Mouse (Mus musculus): Measurements from ENCODE around the gene Btbd11. TPM values are rescaled to one million over a fixed set of nuclear protein-coding genes. Genes with fewer than 3 reads are reported as not detected.

Btbd11 gene
- polyA plus RNA-seq, 1 experiment from 2014 or later, result 28.7 TPM

- 93% methylated on average over 3 of the region's 3 CpGs for WGBS
- Histone ChIP-seq H3K27me3 (ENCODE audit: control insufficient read depth, insufficient read depth, low read length) (no peaks in the 10 kb centered on the region), H3K27ac (no peak overlapping the region), H3K4me2 (replicated peaks) (no peak overlapping the region), H3K36me3 (replicated peaks; ENCODE audit: control insufficient read depth, insufficient read depth) (no peaks in the 10 kb centered on the region), H3K9ac (no peak overlapping the region), H3K9me3 (ENCODE audit: control insufficient read depth, low read length) (no peaks in the 10 kb centered on the region), H3K4me3 (replicated peaks; ENCODE audit: low read length) (no peak overlapping the region), H3K4me1 (replicated peaks; ENCODE audit: control insufficient read depth, insufficient read depth, low read length) (no peaks in the 10 kb centered on the region)
- ATAC-seq (ENCODE audit: low FRiP score) (no peak), DNase-seq (ENCODE audit: low spot score) (no peak)
These were observed 201.1 kb downstream of the Btbd11 start for GRCm38 (mm10) chr10:85587758-85588157.

GRCm38 (mm10) chr10:85590043-85590442 lies 203.4 kb downstream of the Btbd11 start:
- Histone ChIP-seq H3K9ac (no peak overlapping the region), H3K9me3 (ENCODE audit: control insufficient read depth, low read length) (no peaks in the 10 kb centered on the region), H3K4me1 (replicated peaks; ENCODE audit: control insufficient read depth, insufficient read depth, low read length) (no peaks in the 10 kb centered on the region), H3K4me3 (replicated peaks; ENCODE audit: low read length) (no peak overlapping the region), H3K27me3 (ENCODE audit: control insufficient read depth, insufficient read depth, low read length) (no peaks in the 10 kb centered on the region), H3K4me2 (replicated peaks) (no peak overlapping the region), H3K27ac (no peak overlapping the region), H3K36me3 (replicated peaks; ENCODE audit: control insufficient read depth, insufficient read depth) (no peaks in the 10 kb centered on the region)
- DNase-seq (ENCODE audit: low spot score) (no peak), ATAC-seq (ENCODE audit: low FRiP score) (no peak)
- WGBS, result 92% methylated on average over 2 of the region's 2 CpGs

GRCm38 (mm10) chr10:85591296-85591695 lies 204.7 kb downstream of the Btbd11 start:
- no peak overlapping the region for H3K4me2 ChIP-seq (replicated peaks)
- H3K4me3 ChIP-seq (replicated peaks; ENCODE audit: low read length), result no peak overlapping the region
- 86% methylated on average over 2 of the region's 2 CpGs for WGBS
- H3K36me3 ChIP-seq (replicated peaks; ENCODE audit: control insufficient read depth, insufficient read depth), result no peaks in the 10 kb centered on the region
- ATAC-seq (ENCODE audit: low FRiP score) (no peak), DNase-seq (ENCODE audit: low spot score) (no peak)
- H3K9ac ChIP-seq, result no peak overlapping the region
- no peaks in the 10 kb centered on the region for H3K27me3 ChIP-seq (ENCODE audit: control insufficient read depth, insufficient read depth, low read length)
- H3K4me1 ChIP-seq (replicated peaks; ENCODE audit: control insufficient read depth, insufficient read depth, low read length), result no peaks in the 10 kb centered on the region
- H3K27ac ChIP-seq, result no peak overlapping the region
- H3K9me3 ChIP-seq (ENCODE audit: control insufficient read depth, low read length), result no peaks in the 10 kb centered on the region

- Histone ChIP-seq H3K4me2 (replicated peaks) (no peak overlapping the region), H3K9me3 (ENCODE audit: control insufficient read depth, low read length) (no peaks in the 10 kb centered on the region), H3K4me3 (replicated peaks; ENCODE audit: low read length) (no peak overlapping the region), H3K9ac (no peak overlapping the region), H3K4me1 (replicated peaks; ENCODE audit: control insufficient read depth, insufficient read depth, low read length) (no peaks in the 10 kb centered on the region), H3K36me3 (replicated peaks; ENCODE audit: control insufficient read depth, insufficient read depth) (no peaks in the 10 kb centered on the region), H3K27me3 (ENCODE audit: control insufficient read depth, insufficient read depth, low read length) (no peaks in the 10 kb centered on the region), H3K27ac (no peak overlapping the region)
- ATAC-seq (ENCODE audit: low FRiP score) (peak; percentile 82), DNase-seq (ENCODE audit: low spot score) (peak; percentile 56)
- 38% methylated on average over 6 of the region's 6 CpGs for WGBS
These were observed 205.4 kb downstream of the Btbd11 start for GRCm38 (mm10) chr10:85591986-85592385.

GRCm38 (mm10) chr10:85596301-85596700 lies 209.7 kb downstream of the Btbd11 start:
- Histone ChIP-seq H3K4me3 (replicated peaks; ENCODE audit: low read length) (no peak overlapping the region), H3K36me3 (replicated peaks; ENCODE audit: control insufficient read depth, insufficient read depth) (no peaks in the 10 kb centered on the region), H3K4me2 (replicated peaks) (no peak overlapping the region), H3K9me3 (ENCODE audit: control insufficient read depth, low read length) (no peaks in the 10 kb centered on the region), H3K4me1 (replicated peaks; ENCODE audit: control insufficient read depth, insufficient read depth, low read length) (peaks cover 3% of the 10 kb centered on the region), H3K27me3 (ENCODE audit: control insufficient read depth, insufficient read depth, low read length) (no peaks in the 10 kb centered on the region), H3K27ac (no peak overlapping the region), H3K9ac (no peak overlapping the region)
- WGBS, result 92% methylated on average over 5 of the region's 5 CpGs
- ATAC-seq (ENCODE audit: low FRiP score), result no peak
- no peak for DNase-seq (ENCODE audit: low spot score)

GRCm38 (mm10) chr10:85598093-85598599 lies 211.5 kb downstream of the Btbd11 start:
- H3K9me3 ChIP-seq (ENCODE audit: control insufficient read depth, low read length), result no peaks in the 10 kb centered on the region
- H3K9ac ChIP-seq, result peak overlapping the region; percentile 74
- H3K27ac ChIP-seq, result peak overlapping the region; percentile 51
- H3K27me3 ChIP-seq (ENCODE audit: control insufficient read depth, insufficient read depth, low read length), result no peaks in the 10 kb centered on the region
- H3K4me1 ChIP-seq (replicated peaks; ENCODE audit: control insufficient read depth, insufficient read depth, low read length), result peaks cover 3% of the 10 kb centered on the region
- 38% methylated on average over 9 of the region's 9 CpGs for WGBS
- no peaks in the 10 kb centered on the region for H3K36me3 ChIP-seq (replicated peaks; ENCODE audit: control insufficient read depth, insufficient read depth)
- peak; percentile 78 for DNase-seq (ENCODE audit: low spot score)
- peak overlapping the region; percentile 83 for H3K4me2 ChIP-seq (replicated peaks)
- peak; percentile 61 for ATAC-seq (ENCODE audit: low FRiP score)
- H3K4me3 ChIP-seq (replicated peaks; ENCODE audit: low read length), result peak overlapping the region; percentile 51

- DNase-seq (ENCODE audit: low spot score), result peak; percentile 59
- peak overlapping the region; percentile 74 for H3K9ac ChIP-seq
- peaks cover 3% of the 10 kb centered on the region for H3K4me1 ChIP-seq (replicated peaks; ENCODE audit: control insufficient read depth, insufficient read depth, low read length)
- H3K36me3 ChIP-seq (replicated peaks; ENCODE audit: control insufficient read depth, insufficient read depth), result no peaks in the 10 kb centered on the region
- no peaks in the 10 kb centered on the region for H3K27me3 ChIP-seq (ENCODE audit: control insufficient read depth, insufficient read depth, low read length)
- no peaks in the 10 kb centered on the region for H3K9me3 ChIP-seq (ENCODE audit: control insufficient read depth, low read length)
- H3K4me2 ChIP-seq (replicated peaks), result peak overlapping the region; percentile 83
- H3K27ac ChIP-seq, result peak overlapping the region; percentile 51
- ATAC-seq (ENCODE audit: low FRiP score), result peak; percentile 83
- under 1% methylated on average over 40 of the region's 41 CpGs for WGBS
- H3K4me3 ChIP-seq (replicated peaks; ENCODE audit: low read length), result peak overlapping the region; percentile 51
These were observed 212.3 kb downstream of the Btbd11 start for GRCm38 (mm10) chr10:85598603-85599542.

- Histone ChIP-seq H3K4me1 (replicated peaks; ENCODE audit: control insufficient read depth, insufficient read depth, low read length) (peaks cover 3% of the 10 kb centered on the region), H3K4me3 (replicated peaks; ENCODE audit: low read length) (no peak overlapping the region), H3K9ac (no peak overlapping the region), H3K4me2 (replicated peaks) (no peak overlapping the region), H3K9me3 (ENCODE audit: control insufficient read depth, low read length) (no peaks in the 10 kb centered on the region), H3K27ac (no peak overlapping the region), H3K36me3 (replicated peaks; ENCODE audit: control insufficient read depth, insufficient read depth) (no peaks in the 10 kb centered on the region), H3K27me3 (ENCODE audit: control insufficient read depth, insufficient read depth, low read length) (no peaks in the 10 kb centered on the region)
- WGBS, result 75% methylated on average over 11 of the region's 11 CpGs
- ATAC-seq (ENCODE audit: low FRiP score) (no peak), DNase-seq (ENCODE audit: low spot score) (no peak)
These were observed 215.9 kb downstream of the Btbd11 start for GRCm38 (mm10) chr10:85602546-85602945.

- H3K4me2 ChIP-seq (replicated peaks), result no peak overlapping the region
- H3K9ac ChIP-seq, result no peak overlapping the region
- H3K9me3 ChIP-seq (ENCODE audit: control insufficient read depth, low read length), result no peaks in the 10 kb centered on the region
- H3K4me3 ChIP-seq (replicated peaks; ENCODE audit: low read length), result no peak overlapping the region
- no peaks in the 10 kb centered on the region for H3K4me1 ChIP-seq (replicated peaks; ENCODE audit: control insufficient read depth, insufficient read depth, low read length)
- WGBS, result 71% methylated on average over 9 of the region's 9 CpGs
- H3K36me3 ChIP-seq (replicated peaks; ENCODE audit: control insufficient read depth, insufficient read depth), result no peaks in the 10 kb centered on the region
- no peaks in the 10 kb centered on the region for H3K27me3 ChIP-seq (ENCODE audit: control insufficient read depth, insufficient read depth, low read length)
- no peak for ATAC-seq (ENCODE audit: low FRiP score)
- H3K27ac ChIP-seq, result no peak overlapping the region
- DNase-seq (ENCODE audit: low spot score), result no peak
These were observed 217.9 kb downstream of the Btbd11 start for GRCm38 (mm10) chr10:85604556-85604955.
